Mouse (Mus musculus): ENCODE results near the gene Ttc8. TPM values are rescaled to one million over a fixed set of nuclear protein-coding genes. Genes with fewer than 3 reads are reported as not detected.

Gene Ttc8
- total and polyA plus RNA-seq, 3 experiments: not detected

DNA sequence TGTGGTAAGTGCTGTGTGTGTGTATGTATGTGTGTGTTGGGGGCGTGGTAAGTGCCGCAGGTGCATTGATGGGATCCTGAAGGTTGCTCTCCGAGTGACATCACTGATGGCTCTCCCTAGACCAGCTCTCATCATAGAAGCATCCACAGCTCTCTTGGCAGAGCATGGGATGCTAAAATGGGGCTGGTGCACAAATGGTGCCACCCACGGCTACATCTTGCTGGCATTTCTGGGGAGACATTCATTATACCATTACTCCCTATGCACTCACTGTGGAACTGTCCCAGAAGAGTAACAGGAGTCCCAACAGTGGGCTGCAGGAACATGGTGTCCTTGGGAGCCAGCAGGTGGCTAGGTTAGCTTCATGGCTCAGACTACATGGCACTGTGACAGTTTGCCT lies 95.5 kb downstream of the Ttc8 start:
- no peak for TF ChIP-seq MAX (IDR thresholded peaks at IDR 0.05; ENCODE audit: low read length)
- H3K36me3 ChIP-seq (ENCODE audit: control insufficient read depth in 1 of 2, insufficient read depth in 2 of 2, low read length in 2 of 2): no peaks in the 10 kb centered on the region

DNA sequence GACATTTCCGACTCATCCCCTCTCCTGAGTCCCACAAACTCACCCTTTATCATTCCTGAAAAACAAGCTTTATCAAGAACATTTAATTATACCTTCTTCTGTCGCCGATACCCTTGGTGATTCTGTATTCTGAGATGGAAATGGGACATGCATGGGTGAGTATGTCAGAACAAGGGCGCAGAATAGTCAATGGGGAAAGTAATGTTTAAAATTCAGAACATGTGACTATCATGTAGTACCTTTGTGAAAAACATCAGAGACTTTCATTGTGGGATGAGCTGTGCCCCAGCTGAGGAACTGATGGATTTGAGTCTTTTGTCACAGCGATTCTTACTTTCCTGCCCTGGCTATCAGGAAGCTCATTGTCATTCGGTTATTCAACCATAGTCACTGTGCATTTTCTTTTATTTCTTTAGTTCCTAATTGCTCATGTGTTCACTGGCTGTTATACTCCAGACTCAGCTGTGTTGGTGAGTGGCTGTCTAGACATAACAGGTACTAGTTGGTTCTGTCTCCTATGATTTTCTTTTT lies 104.1 kb downstream of the Ttc8 start:
- no peak for DNase-seq (ENCODE audit: low read depth, low spot score)
- H3K9ac ChIP-seq (ENCODE audit: control insufficient read depth, low read depth, low read length, poor library complexity, severe bottlenecking): no peak overlapping the region
- no peaks in the 10 kb centered on the region for H3K9me3 ChIP-seq (replicated peaks; ENCODE audit: insufficient read depth, low read length)
- H3K27me3 ChIP-seq (ENCODE audit: control insufficient read depth in 1 of 2, insufficient read depth in 2 of 2, low read length in 2 of 2): peaks cover 0 to 3% of the 10 kb centered on the region in 2 experiments; a peak in 2 of 4 replicates
- H3K79me2 ChIP-seq (ENCODE audit: control insufficient read depth, insufficient read depth, low read length, poor library complexity): no peaks in the 10 kb centered on the region
- H3K4me3 ChIP-seq (ENCODE audit: control insufficient read depth in 1 of 2, insufficient read depth in 1 of 2, low read depth in 2 of 2, low read length in 2 of 2): no peak overlapping the region
- peaks cover 0 to 2% of the 10 kb centered on the region in 2 experiments; a peak in 1 of 4 replicates for H3K36me3 ChIP-seq (ENCODE audit: control insufficient read depth in 1 of 2, insufficient read depth in 2 of 2, low read length in 2 of 2)
- H3K4me1 ChIP-seq (ENCODE audit: control insufficient read depth in 1 of 2, insufficient read depth in 2 of 2, low read length in 2 of 2): no peaks in the 10 kb centered on the region; a peak in 1 of 4 replicates
- H3K27ac ChIP-seq (ENCODE audit: control insufficient read depth, low read depth, low read length): no peak overlapping the region
- TF ChIP-seq UBTF (IDR thresholded peaks at IDR 0.05; ENCODE audit: borderline replicate concordance, insufficient read depth, low read depth, low read length): no peak
- no peak for TF ChIP-seq POLR2AphosphoS5 (IDR thresholded peaks at IDR 0.05; ENCODE audit: borderline replicate concordance, low read depth, low read length)
- no peak for TF ChIP-seq SMC3 (IDR thresholded peaks at IDR 0.05; ENCODE audit: low read depth, low read length)
- no peak for TF ChIP-seq MAZ (IDR thresholded peaks at IDR 0.05; ENCODE audit: low read depth, low read length)
- TF ChIP-seq NRF1 (IDR thresholded peaks at IDR 0.05; ENCODE audit: insufficient read depth, low read depth, low read length, poor library complexity, severe bottlenecking): no peak
- TF ChIP-seq GATA1 (IDR thresholded peaks at IDR 0.05; ENCODE audit: low read depth, low read length): no peak
- no peak for TF ChIP-seq MYB (IDR thresholded peaks at IDR 0.05; ENCODE audit: low read depth, low read length)
- no peak for TF ChIP-seq KAT2A (conservative IDR thresholded peaks at IDR 0.05; ENCODE audit: low read depth, low read length)
- no peak for TF ChIP-seq HCFC1 (IDR thresholded peaks at IDR 0.05; ENCODE audit: low read depth, low read length)
- TF ChIP-seq USF2 (IDR thresholded peaks at IDR 0.05; ENCODE audit: borderline replicate concordance in 1 of 2, insufficient read depth in 1 of 2, low read depth in 1 of 2, low read length in 2 of 2): no peak
- no peak for TF ChIP-seq ETS1 (IDR thresholded peaks at IDR 0.05; ENCODE audit: low read depth, low read length)
- TF ChIP-seq ZNF384 (IDR thresholded peaks at IDR 0.05; ENCODE audit: low read depth, low read length): no peak
- TF ChIP-seq POLR2A (IDR thresholded peaks at IDR 0.05; ENCODE audit: control insufficient read depth in 1 of 2, insufficient read depth in 1 of 2, low read depth in 1 of 2, low read length in 2 of 2, poor library complexity in 1 of 2): no peak
- TF ChIP-seq MYC (IDR thresholded peaks at IDR 0.05; ENCODE audit: low read depth, low read length): no peak
- TF ChIP-seq TBP (IDR thresholded peaks at IDR 0.05; ENCODE audit: low read depth, low read length): no peak
- TF ChIP-seq RAD21 (IDR thresholded peaks at IDR 0.05; ENCODE audit: low read depth, low read length): no peak
- TF ChIP-seq ELF1 (IDR thresholded peaks at IDR 0.05; ENCODE audit: low read depth, low read length): no peak
- TF ChIP-seq CHD2 (IDR thresholded peaks at IDR 0.05; ENCODE audit: low read length): no peak

More for the DNA sequence above, 95.5 kb downstream of the Ttc8 start:
- Histone ChIP-seq H3K9ac (ENCODE audit: control insufficient read depth, low read depth, low read length, poor library complexity, severe bottlenecking) (no peak overlapping the region), H3K27me3 (ENCODE audit: control insufficient read depth in 1 of 2, insufficient read depth in 2 of 2, low read length in 2 of 2) (peaks cover 0 to 1% of the 10 kb centered on the region in 2 experiments; a peak in 2 of 4 replicates), H3K9me3 (replicated peaks; ENCODE audit: insufficient read depth, low read length) (no peaks in the 10 kb centered on the region), H3K27ac (ENCODE audit: control insufficient read depth, low read depth, low read length) (no peak overlapping the region), H3K79me2 (ENCODE audit: control insufficient read depth, insufficient read depth, low read length, poor library complexity) (no peaks in the 10 kb centered on the region), H3K4me3 (ENCODE audit: control insufficient read depth in 1 of 2, insufficient read depth in 1 of 2, low read depth in 2 of 2, low read length in 2 of 2) (no peak overlapping the region), H3K4me1 (ENCODE audit: control insufficient read depth in 1 of 2, insufficient read depth in 2 of 2, low read length in 2 of 2) (no peaks in the 10 kb centered on the region)
- no peak for DNase-seq (ENCODE audit: low read depth, low spot score)

All from MEL (cell line).